32 mouse cellular contexts compared by ENCODE assay signal in the genomic region with DNA sequence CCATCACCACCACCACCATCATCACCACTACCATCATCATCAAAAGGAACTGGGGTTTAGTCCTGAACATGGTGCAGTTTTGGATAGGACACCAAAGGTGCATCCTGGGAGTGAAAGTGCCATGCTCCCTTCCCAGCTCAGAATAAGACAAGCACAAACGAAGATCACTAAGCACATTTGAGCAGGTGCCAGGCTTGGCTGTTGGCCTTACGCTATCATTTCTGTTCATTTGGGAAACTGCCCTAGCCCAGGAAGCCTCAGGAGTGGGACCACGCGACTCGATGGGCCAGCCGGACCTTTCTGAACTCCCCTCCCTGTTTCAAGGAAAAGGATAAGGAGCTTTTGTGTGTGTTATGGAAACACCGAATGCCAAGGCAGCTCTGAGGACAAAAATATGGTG. TPM values are rescaled to one million over a fixed set of nuclear protein-coding genes. Genes with fewer than 3 reads are reported as not detected.
DNase-seq lines count a peak whose midpoint lies in the region; ATAC-seq and TF ChIP-seq lines count a peak whose summit lies in the region.
"Had no signal": no experiment of that assay in that cellular context is flagged by ENCODE, and none has a peak within 500 bp of the region (broad histone marks: within the 10 kb centered on the region; RNA-seq: fewer than 3 reads in every experiment).

No protein-coding gene starts in this region.

- WGBS in forebrain, embryonic 10.5 days, result 87% methylated on average over 7 of the region's 7 CpGs
- 26% methylated on average over 7 of the region's 7 CpGs for WGBS in forebrain, postnatal 0 days
- 47% methylated on average over 7 of the region's 7 CpGs for WGBS in hindbrain, postnatal 0 days

- H3K4me3 ChIP-seq in forebrain, embryonic 10.5 days, result no peak overlapping the region
- no peak overlapping the region for H3K4me3 ChIP-seq in forebrain, postnatal 0 days (ENCODE audit: low read depth, low read length)
- H3K4me3 ChIP-seq in gastrocnemius, adult 2 months, result no peak overlapping the region
- no peak overlapping the region for H3K4me3 ChIP-seq in hindbrain, postnatal 0 days (ENCODE audit: low read length)
- H3K4me3 ChIP-seq: embryonic facial prominence, embryonic 12.5 days; embryonic facial prominence, embryonic 15.5 days; heart, embryonic 12.5 days; heart, embryonic 15.5 days; hindbrain, embryonic 10.5 days; hindbrain, embryonic 13.5 days had no signal

- H3K27ac ChIP-seq in forebrain, embryonic 10.5 days, result peak overlapping the region; percentile 49; the same call in 1 of the 2 replicates
- no peak overlapping the region for H3K27ac ChIP-seq in forebrain, postnatal 0 days (ENCODE audit: low read depth, low read length)
- no peak overlapping the region for H3K27ac ChIP-seq in gastrocnemius, adult 2 months
- H3K27ac ChIP-seq in hindbrain, postnatal 0 days, result no peak overlapping the region
- H3K27ac ChIP-seq: embryonic facial prominence, embryonic 12.5 days; embryonic facial prominence, embryonic 15.5 days; heart, embryonic 15.5 days; hindbrain, embryonic 10.5 days; hindbrain, embryonic 13.5 days had no signal

- H3K9me3 ChIP-seq in forebrain, embryonic 10.5 days, result no peaks in the 10 kb centered on the region
- no peaks in the 10 kb centered on the region for H3K9me3 ChIP-seq in forebrain, postnatal 0 days (ENCODE audit: low read length)
- no peaks in the 10 kb centered on the region for H3K9me3 ChIP-seq in hindbrain, postnatal 0 days (ENCODE audit: low read length)
- H3K9me3 ChIP-seq: embryonic facial prominence, embryonic 12.5 days; embryonic facial prominence, embryonic 15.5 days; heart, embryonic 12.5 days; heart, embryonic 15.5 days; hindbrain, embryonic 10.5 days; hindbrain, embryonic 13.5 days had no signal

- peaks cover 75% of the 10 kb centered on the region for H3K27me3 ChIP-seq in forebrain, embryonic 10.5 days (ENCODE audit: poor library complexity, severe bottlenecking)
- H3K27me3 ChIP-seq in forebrain, postnatal 0 days (ENCODE audit: insufficient read depth, low read length), result peaks cover 6% of the 10 kb centered on the region; the same call in 1 of the 2 replicates
- H3K27me3 ChIP-seq in hindbrain, postnatal 0 days (ENCODE audit: insufficient read depth, low read length), result peaks cover 9% of the 10 kb centered on the region; the same call in 1 of the 2 replicates
- H3K27me3 ChIP-seq: embryonic facial prominence, embryonic 12.5 days had no signal

- TF ChIP-seq CTCF in forebrain, postnatal 0 days (IDR thresholded peaks at IDR 0.05; ENCODE audit: low read depth), result no peak
- no peak for TF ChIP-seq CTCF in gastrocnemius, adult 2 months (IDR thresholded peaks at IDR 0.05)
- no peak for TF ChIP-seq CTCF in brain, embryonic 14.5 days (IDR thresholded peaks at IDR 0.05; ENCODE audit: borderline replicate concordance, extremely low read depth, insufficient read depth, insufficient read length)
- TF ChIP-seq CTCF in hindbrain, postnatal 0 days (IDR thresholded peaks at IDR 0.05; ENCODE audit: low read depth), result no peak

- no peaks in the 10 kb centered on the region for H3K36me3 ChIP-seq in forebrain, embryonic 10.5 days (replicated peaks)
- H3K36me3 ChIP-seq in forebrain, postnatal 0 days (ENCODE audit: insufficient read depth), result no peaks in the 10 kb centered on the region
- H3K36me3 ChIP-seq in hindbrain, postnatal 0 days (ENCODE audit: insufficient read depth, low read length), result no peaks in the 10 kb centered on the region
- H3K36me3 ChIP-seq: embryonic facial prominence, embryonic 12.5 days; embryonic facial prominence, embryonic 15.5 days; heart, embryonic 12.5 days; heart, embryonic 15.5 days; hindbrain, embryonic 10.5 days; hindbrain, embryonic 13.5 days had no signal

- no peak for ATAC-seq in forebrain, postnatal 0 days
- ATAC-seq in hindbrain, postnatal 0 days, result no peak
- ATAC-seq: activated CD4-positive, CD25-positive, alpha-beta regulatory T cell, adult 4 months; CD4-positive, CD25-positive, alpha-beta regulatory T cell, adult 4 months; inflammation-experienced regulatory T-cells, adult 6 months; intestine, embryonic 16.5 days had no signal

- DNase-seq in forebrain, embryonic 10.5 days (ENCODE audit: extremely low spot score, low spot score), result no peak
- no peak for DNase-seq in forebrain, postnatal 0 days
- DNase-seq in gastrocnemius, adult 2 months, result peak; percentile 44
- DNase-seq in gastrocnemius, postnatal 14 days, result no peak
- DNase-seq in Muller cell, postnatal 12 days (ENCODE audit: inconsistent ontology term), result peak; percentile 27
- DNase-seq in brain, embryonic 14.5 days (ENCODE audit: low read depth), result peak; percentile 62
- no peak for DNase-seq in hindbrain, postnatal 0 days (ENCODE audit: low spot score)
- DNase-seq in testis, postnatal 10 days (ENCODE audit: low spot score), result no peak
- DNase-seq: adrenal gland, adult 8-10 months; adrenal gland, postnatal 25 days; cerebellum, adult 2 months; gastrocnemius, postnatal 25 days; heart, postnatal 10 days; heart, postnatal 36 days; kidney, adult 18-20 months had no signal

- H3K9ac ChIP-seq in forebrain, postnatal 0 days, result no peak overlapping the region
- no peak overlapping the region for H3K9ac ChIP-seq in hindbrain, postnatal 0 days (replicated peaks; ENCODE audit: low read length)
- H3K9ac ChIP-seq: embryonic facial prominence, embryonic 12.5 days; embryonic facial prominence, embryonic 15.5 days; heart, embryonic 12.5 days; heart, embryonic 15.5 days; hindbrain, embryonic 13.5 days had no signal

- no peak for TF ChIP-seq POLR2A in brain, embryonic 14.5 days (IDR thresholded peaks at IDR 0.05; ENCODE audit: borderline replicate concordance, extremely low read depth, insufficient read depth, insufficient read length, poor library complexity, severe bottlenecking)

- no peak overlapping the region for H3K4me2 ChIP-seq in forebrain, postnatal 0 days (ENCODE audit: low read depth)
- no peak overlapping the region for H3K4me2 ChIP-seq in hindbrain, postnatal 0 days (ENCODE audit: low read depth, low read length)
- H3K4me2 ChIP-seq: embryonic facial prominence, embryonic 12.5 days; embryonic facial prominence, embryonic 15.5 days; heart, embryonic 12.5 days; heart, embryonic 15.5 days; hindbrain, embryonic 13.5 days had no signal

- intact Hi-C loops in gastrocnemius, adult 2 months (cut with DNase I), result loop anchor here (5.0 kb wide), 1 partner anchor 134 kb away; no protein-coding TSS in a partner anchor
- intact Hi-C loops in gastrocnemius, postnatal 14 days (cut with DNase I; ENCODE audit: low total_unique reads), result loop anchor here (5.0 kb wide), 2 partner anchors 89 to 134 kb away; no protein-coding TSS in a partner anchor

- H3K4me1 ChIP-seq in forebrain, embryonic 10.5 days, result peaks cover 68% of the 10 kb centered on the region
- peaks cover 7% of the 10 kb centered on the region; the same call in 1 of the 2 replicates for H3K4me1 ChIP-seq in forebrain, postnatal 0 days (ENCODE audit: insufficient read depth)
- H3K4me1 ChIP-seq in hindbrain, postnatal 0 days (ENCODE audit: insufficient read depth, low read length), result peaks cover 7% of the 10 kb centered on the region
- H3K4me1 ChIP-seq: embryonic facial prominence, embryonic 12.5 days; heart, embryonic 12.5 days; heart, embryonic 15.5 days had no signal

RNA-seq across cellular contexts. Expression of a gene that starts 31.8 kb away (rescaled TPM):
- polyA plus RNA-seq in forebrain, embryonic 10.5 days (2016; fragmentation: Nextera tagmentation; extraction: Ambion mirVana), result not detected in 2 replicates
- total RNA-seq in forebrain, postnatal 0 days (2014; rRNA removed), result not detected in 2 replicates
- polyA plus RNA-seq in forebrain, postnatal 0 days (2015; fragmentation: Nextera tagmentation; extraction: Ambion mirVana), result not detected in 2 replicates
- not detected for total RNA-seq in gastrocnemius, adult 2 months (2021)
- total RNA-seq in gastrocnemius, postnatal 14 days (2021), result not detected
- 0.08 TPM in 1 of 2 replicates, not detected in the other for polyA plus RNA-seq in brain, embryonic 14.5 days (2012; rRNA removed)
- not detected in 2 replicates for total RNA-seq in hindbrain, postnatal 0 days (2014; rRNA removed)
- not detected in 2 replicates for polyA plus RNA-seq in hindbrain, postnatal 0 days (2015; fragmentation: Nextera tagmentation; extraction: Ambion mirVana)
- total RNA-seq: adrenal gland, adult 8-10 months; adrenal gland, postnatal 25 days; common myeloid progenitor, adult 5-6 weeks; gastrocnemius, adult 18-20 months; gastrocnemius, postnatal 25 days; heart, adult 18-20 months; heart, postnatal 10 days; heart, postnatal 36 days; MEL had no signal
- polyA plus RNA-seq: C2C12; CD4-positive, CD25-positive, alpha-beta regulatory T cell, adult 4 months; embryonic facial prominence, embryonic 12.5 days; embryonic facial prominence, embryonic 15.5 days; gonadal fat pad, adult 2 months; heart, embryonic 15.5 days; hindbrain, embryonic 10.5 days; hindbrain, embryonic 13.5 days; hindbrain, embryonic 16.5 days; inflammation-experienced regulatory T-cells, adult 6 months; intestine, embryonic 16.5 days had no signal

Comparison
In these comparisons a context has a peak if more than half of its experiments do, and no peak if none do; other contexts are left out.
1. DNase-seq: peak in gastrocnemius, adult 2 months (single experiment), Muller cell, postnatal 12 days (single experiment) and brain, embryonic 14.5 days (single experiment); none in forebrain, embryonic 10.5 days (single experiment), forebrain, postnatal 0 days (single experiment), gastrocnemius, postnatal 14 days (single experiment), hindbrain, postnatal 0 days (single experiment) and testis, postnatal 10 days (single experiment).